Mouse (Mus musculus) midbrain, embryonic 11.5 days (tissue): Measurements from ENCODE around the gene Npl. TPM values are rescaled to one million over a fixed set of nuclear protein-coding genes. Genes with fewer than 3 reads are reported as not detected.

Source experiments
- ATAC-seq: fragments of 200-750 bp; cut with Nextera tagmentation; 2 replicates; pipeline ENCODE4 v1.8.0; 2017; ENCODE audit warnings: moderate TSS enrichment, moderate library complexity; ENCODE audit not compliant: low FRiP score
- DNase-seq: peaks from one replicate; pipeline ENCODE4 v3.0.0; 2015; ENCODE audit warnings: low spot score; ENCODE audit errors: missing footprints
- H3K27ac ChIP-seq: fragments of 300-500 bp; sonication (generic); 2 replicates; pipeline ENCODE4 v1.5.1; 2014; ENCODE audit warnings: low read depth, low read length
- H3K27me3 ChIP-seq: fragments of 300-500 bp; sonication (generic); 2 replicates; pipeline ENCODE4 v1.6.1; 2014; ENCODE audit warnings: mild to moderate bottlenecking, low read length, moderate library complexity, mixed read lengths; ENCODE audit not compliant: control insufficient read depth, insufficient read depth
- H3K36me3 ChIP-seq: fragments of 300-500 bp; sonication (generic); 2 replicates; pipeline ENCODE4 v1.6.1; 2014; ENCODE audit warnings: mild to moderate bottlenecking, low read length, moderate library complexity, mixed read lengths; ENCODE audit not compliant: control insufficient read depth, insufficient read depth
- H3K4me1 ChIP-seq: fragments of 300-500 bp; sonication (generic); 2 replicates; pipeline ENCODE4 v1.6.1; 2014; ENCODE audit warnings: low read length; ENCODE audit not compliant: control insufficient read depth, insufficient read depth
- H3K4me2 ChIP-seq: fragments of 300-500 bp; sonication (generic); 2 replicates; pipeline ENCODE4 v1.6.1; 2014; ENCODE audit warnings: mild to moderate bottlenecking, moderate library complexity
- H3K4me3 ChIP-seq: fragments of 300-500 bp; sonication (generic); 2 replicates; pipeline ENCODE4 v1.5.1; 2014; ENCODE audit warnings: low read depth, low read length
- H3K9ac ChIP-seq: fragments of 300-500 bp; sonication (generic); 2 replicates; pipeline ENCODE4 v1.6.1; 2014; ENCODE audit warnings: low read length
- H3K9me3 ChIP-seq: fragments of 300-500 bp; sonication (generic); 2 replicates; pipeline ENCODE4 v1.6.1; 2016; ENCODE audit warnings: low read length; ENCODE audit not compliant: control insufficient read depth
- WGBS: fragments of 180-500 bp; shearing (Covaris S2); extraction: QIAGEN DNeasy Blood & Tissue Kit; methylation state at CpG from one replicate; pipeline ENCODE4 v1.1.7; 2014; 5-methylcytosine and 5-hydroxymethylcytosine counted together
- polyA plus RNA-seq: library from polyadenylated mRNA; unstranded; fragments of >200 nt; fragmentation: Nextera tagmentation; extraction: Ambion mirVana; gene quantifications from 2 replicates; pipeline ENCODE4 v1.2.1, GENCODE M21; 2014

Gene Npl
- polyA plus RNA-seq, 1 experiment from 2014 or later: 20.5 TPM

GRCm38 (mm10) chr1:153500030-153500429 lies 49.8 kb downstream of the Npl start:
- Histone ChIP-seq H3K27me3 (no peaks in the 10 kb centered on the region), H3K4me1 (no peaks in the 10 kb centered on the region), H3K36me3 (no peaks in the 10 kb centered on the region), H3K4me2 (no peak overlapping the region), H3K4me3 (no peak overlapping the region), H3K9me3 (no peaks in the 10 kb centered on the region), H3K27ac (no peak overlapping the region), H3K9ac (no peak overlapping the region)
- peak; percentile 78 for DNase-seq
- 89% methylated on average over 9 of the region's 9 CpGs for WGBS
- no peak for ATAC-seq

- Histone ChIP-seq H3K36me3 (no peaks in the 10 kb centered on the region), H3K9me3 (no peaks in the 10 kb centered on the region), H3K9ac (no peak overlapping the region), H3K4me2 (no peak overlapping the region), H3K27me3 (no peaks in the 10 kb centered on the region), H3K27ac (no peak overlapping the region), H3K4me3 (no peak overlapping the region), H3K4me1 (no peaks in the 10 kb centered on the region)
- 76% methylated on average over 3 of the region's 3 CpGs for WGBS
- DNase-seq (peak; percentile 41), ATAC-seq (no peak)
These were observed 53.8 kb downstream of the Npl start for GRCm38 (mm10) chr1:153496030-153496429.

- H3K27ac ChIP-seq: no peak overlapping the region
- H3K9me3 ChIP-seq: no peaks in the 10 kb centered on the region
- DNase-seq (peak; percentile 79), ATAC-seq (no peak)
- H3K4me3 ChIP-seq: no peak overlapping the region
- H3K4me2 ChIP-seq: no peak overlapping the region
- H3K9ac ChIP-seq: no peak overlapping the region
- H3K27me3 ChIP-seq: no peaks in the 10 kb centered on the region
- H3K4me1 ChIP-seq: no peaks in the 10 kb centered on the region
- H3K36me3 ChIP-seq: no peaks in the 10 kb centered on the region
- 42% methylated on average over 6 of the region's 6 CpGs for WGBS
These were observed 55.9 kb downstream of the Npl start for GRCm38 (mm10) chr1:153493931-153494330.

GRCm38 (mm10) chr1:153493338-153493737 lies 56.5 kb downstream of the Npl start:
- WGBS: 21% methylated on average over 4 of the region's 4 CpGs
- Histone ChIP-seq H3K4me3 (no peak overlapping the region), H3K27me3 (no peaks in the 10 kb centered on the region), H3K4me2 (no peak overlapping the region), H3K9ac (no peak overlapping the region), H3K4me1 (no peaks in the 10 kb centered on the region), H3K9me3 (no peaks in the 10 kb centered on the region), H3K27ac (no peak overlapping the region), H3K36me3 (no peaks in the 10 kb centered on the region)
- no peak for ATAC-seq
- DNase-seq: peak; percentile 82

- no peaks in the 10 kb centered on the region for H3K9me3 ChIP-seq
- 92% methylated on average over 1 of the region's 1 CpGs for WGBS
- H3K4me2 ChIP-seq: no peak overlapping the region
- no peaks in the 10 kb centered on the region for H3K4me1 ChIP-seq
- no peak overlapping the region for H3K9ac ChIP-seq
- H3K27ac ChIP-seq: no peak overlapping the region
- H3K36me3 ChIP-seq: no peaks in the 10 kb centered on the region
- no peak overlapping the region for H3K4me3 ChIP-seq
- no peak for ATAC-seq
- H3K27me3 ChIP-seq: no peaks in the 10 kb centered on the region
- peak; percentile 39 for DNase-seq
These were observed 58.0 kb downstream of the Npl start for GRCm38 (mm10) chr1:153491822-153492221.

GRCm38 (mm10) chr1:153491345-153491744 lies 58.5 kb downstream of the Npl start:
- no peaks in the 10 kb centered on the region for H3K4me1 ChIP-seq
- peak; percentile 51 for DNase-seq
- H3K36me3 ChIP-seq: no peaks in the 10 kb centered on the region
- H3K9ac ChIP-seq: no peak overlapping the region
- ATAC-seq: no peak
- no peak overlapping the region for H3K4me3 ChIP-seq
- WGBS: 86% methylated on average over 2 of the region's 2 CpGs
- no peak overlapping the region for H3K4me2 ChIP-seq
- H3K27me3 ChIP-seq: no peaks in the 10 kb centered on the region
- no peaks in the 10 kb centered on the region for H3K9me3 ChIP-seq
- no peak overlapping the region for H3K27ac ChIP-seq

GRCm38 (mm10) chr1:153489963-153490362 lies 59.9 kb downstream of the Npl start:
- ATAC-seq: no peak
- no peaks in the 10 kb centered on the region for H3K9me3 ChIP-seq
- H3K4me2 ChIP-seq: no peak overlapping the region
- no peak overlapping the region for H3K27ac ChIP-seq
- DNase-seq: peak; percentile 28
- 91% methylated on average over 4 of the region's 4 CpGs for WGBS
- no peaks in the 10 kb centered on the region for H3K36me3 ChIP-seq
- no peak overlapping the region for H3K4me3 ChIP-seq
- H3K4me1 ChIP-seq: peaks cover 7% of the 10 kb centered on the region
- no peaks in the 10 kb centered on the region for H3K27me3 ChIP-seq
- H3K9ac ChIP-seq: no peak overlapping the region

- ATAC-seq (no peak), DNase-seq (peak; percentile 21)
- H3K4me2 ChIP-seq: no peak overlapping the region
- H3K27ac ChIP-seq: no peak overlapping the region
- WGBS: 36% methylated on average over 2 of the region's 2 CpGs
- no peak overlapping the region for H3K4me3 ChIP-seq
- no peak overlapping the region for H3K9ac ChIP-seq
- no peaks in the 10 kb centered on the region for H3K9me3 ChIP-seq
- H3K36me3 ChIP-seq: no peaks in the 10 kb centered on the region
- H3K4me1 ChIP-seq: peaks cover 12% of the 10 kb centered on the region
- no peaks in the 10 kb centered on the region for H3K27me3 ChIP-seq
These were observed 60.3 kb downstream of the Npl start for GRCm38 (mm10) chr1:153489540-153489939.

GRCm38 (mm10) chr1:153489132-153489531 lies 60.7 kb downstream of the Npl start:
- ATAC-seq (no peak), DNase-seq (no peak)
- Histone ChIP-seq H3K4me2 (no peak overlapping the region), H3K27ac (no peak overlapping the region), H3K9ac (no peak overlapping the region), H3K4me3 (no peak overlapping the region), H3K36me3 (no peaks in the 10 kb centered on the region), H3K9me3 (no peaks in the 10 kb centered on the region), H3K4me1 (peaks cover 14% of the 10 kb centered on the region), H3K27me3 (no peaks in the 10 kb centered on the region)
- WGBS: 60% methylated on average over 7 of the region's 7 CpGs

- peak within 1 kb of the TSS; percentile 100 for H3K4me3 ChIP-seq
- peak within 1 kb of the TSS; percentile 100 for H3K9ac ChIP-seq
- H3K9me3 ChIP-seq: no peaks in the 10 kb centered on the region
- H3K4me2 ChIP-seq: peak within 1 kb of the TSS; percentile 86
- WGBS: 0% methylated on average over 35 of the region's 35 CpGs
- ATAC-seq (peak; percentile 92), DNase-seq (peak; percentile 100)
- H3K27ac ChIP-seq: peak within 1 kb of the TSS; percentile 78
- H3K27me3 ChIP-seq: no peaks in the 10 kb centered on the region
- H3K36me3 ChIP-seq: no peaks in the 10 kb centered on the region
- peaks cover 16% of the 10 kb centered on the region for H3K4me1 ChIP-seq
These were observed 62.4 kb downstream of the Npl start, which contains the start of gene Dhx9 for GRCm38 (mm10) chr1:153487500-153487879. Dhx9 (minus strand) TSS chr1:153487660.
